ENCODE assay signal across 7 mouse cellular contexts in the genomic region with DNA sequence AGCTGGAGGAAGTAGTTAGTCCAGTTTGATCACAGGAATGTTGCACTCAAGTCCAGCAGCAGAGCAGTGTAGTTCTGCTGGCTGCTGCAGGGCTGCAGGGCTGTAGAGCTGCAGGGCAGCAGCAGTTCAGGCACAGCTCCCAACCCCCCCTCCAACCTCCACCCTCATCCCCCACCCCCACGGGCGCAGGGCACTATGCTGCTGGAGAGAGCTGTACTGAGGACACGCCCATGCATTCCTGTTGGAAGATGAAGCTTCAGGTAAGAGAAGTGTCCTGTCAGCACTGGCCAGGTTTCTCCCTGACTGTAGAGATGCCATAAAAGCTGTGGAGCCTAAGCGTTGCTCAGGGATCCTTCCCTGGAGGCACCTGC. TPM values are rescaled to one million over a fixed set of nuclear protein-coding genes. Genes with fewer than 3 reads are reported as not detected.
DNase-seq lines count a peak whose midpoint lies in the region; ATAC-seq lines count a peak whose summit lies in the region.

No protein-coding gene starts in this region.

- DNase-seq in WW6 (ENCODE audit: low read depth, low spot score): peak; percentile 18
- peak; percentile 8 for DNase-seq in embryo, embryonic 9.5 days (ENCODE audit: extremely low spot score)
- DNase-seq in midbrain, embryonic 10.5 days (ENCODE audit: low spot score): no peak
- DNase-seq in adrenal gland, adult (ENCODE audit: inconsistent age in 2 of 2, low spot score in 1 of 2): no peak
- DNase-seq in thymus, postnatal 4 days: no peak
- DNase-seq in spleen, adult 18-20 months: no peak

- H3K9ac ChIP-seq in intestine, embryonic 16.5 days (ENCODE audit: low read depth, low read length): no peak overlapping the region

- ATAC-seq in intestine, embryonic 16.5 days: peak; percentile 97

- no peaks in the 10 kb centered on the region for H3K9me3 ChIP-seq in intestine, embryonic 16.5 days (ENCODE audit: control insufficient read depth, low read length)
- no peaks in the 10 kb centered on the region for H3K9me3 ChIP-seq in midbrain, embryonic 10.5 days (replicated peaks)

- WGBS in intestine, embryonic 16.5 days: 17% methylated on average over 4 of the region's 4 CpGs
- 39% methylated on average over 4 of the region's 4 CpGs for WGBS in midbrain, embryonic 10.5 days

- no peak overlapping the region for H3K4me3 ChIP-seq in intestine, embryonic 16.5 days (ENCODE audit: low read length)
- H3K4me3 ChIP-seq in midbrain, embryonic 10.5 days: no peak overlapping the region

- peak overlapping the region; percentile 24; the same call in 1 of the 2 replicates for H3K4me2 ChIP-seq in intestine, embryonic 16.5 days (ENCODE audit: low read depth, low read length)

- peak overlapping the region; percentile 64 for H3K27ac ChIP-seq in intestine, embryonic 16.5 days (ENCODE audit: low read length)
- H3K27ac ChIP-seq in midbrain, embryonic 10.5 days (replicated peaks): peak overlapping the region; percentile 68

- H3K36me3 ChIP-seq in intestine, embryonic 16.5 days (ENCODE audit: control insufficient read depth, insufficient read depth, low read length): no peaks in the 10 kb centered on the region
- H3K36me3 ChIP-seq in midbrain, embryonic 10.5 days: no peaks in the 10 kb centered on the region

- peaks cover 20% of the 10 kb centered on the region for H3K4me1 ChIP-seq in intestine, embryonic 16.5 days (ENCODE audit: control insufficient read depth, insufficient read depth, low read length)
- H3K4me1 ChIP-seq in midbrain, embryonic 10.5 days: peaks cover 19% of the 10 kb centered on the region

- no peaks in the 10 kb centered on the region for H3K27me3 ChIP-seq in intestine, embryonic 16.5 days (replicated peaks; ENCODE audit: control insufficient read depth, insufficient read depth, low read length)
- no peaks in the 10 kb centered on the region for H3K27me3 ChIP-seq in midbrain, embryonic 10.5 days (ENCODE audit: low read depth, poor library complexity, severe bottlenecking)

RNA-seq across cellular contexts. Expression of gene March8, which starts 48.2 kb away (rescaled TPM):
- polyA plus RNA-seq in intestine, embryonic 16.5 days (2015; fragmentation: Nextera tagmentation; extraction: Ambion mirVana): 29.9 and 33.0 TPM in 2 replicates
- polyA plus RNA-seq in midbrain, embryonic 10.5 days (2016; fragmentation: Nextera tagmentation; extraction: Ambion mirVana): 27.7 and 33.7 TPM in 2 replicates

Comparison
In these comparisons a context has a peak if more than half of its experiments do, and no peak if none do; other contexts are left out.
1. DNase-seq: peak in WW6 (single experiment) and embryo, embryonic 9.5 days (single experiment); none in midbrain, embryonic 10.5 days (single experiment), adrenal gland, adult (0 of 2), thymus, postnatal 4 days (single experiment) and spleen, adult 18-20 months (0 of 2).